Mouse (Mus musculus) forebrain, embryonic 16.5 days (tissue): ENCODE measurements at regions not wholly inside any gene's neighbourhood (a gene's known extent, or its start where the extent isn't known, plus 50 kb on each side); places are given as distances from the start of the nearest gene placed in this dataset.

ENCODE experiments used
- ATAC-seq: fragments of 200-750 bp; cut with Nextera tagmentation; 2 replicates; pipeline ENCODE4 v1.8.0; 2017; ENCODE audit warnings: mild to moderate bottlenecking, moderate library complexity
- H3K27ac ChIP-seq: fragments of 300-500 bp; sonication (generic); 2 replicates; pipeline ENCODE4 v1.5.1; 2014; ENCODE audit warnings: low read length, control low read depth
- H3K27me3 ChIP-seq: fragments of 300-500 bp; sonication (generic); replicated peaks from 2 replicates; pipeline ENCODE4 v1.6.1; 2014; ENCODE audit warnings: low read length; ENCODE audit not compliant: control insufficient read depth, insufficient read depth
- H3K36me3 ChIP-seq: fragments of 300-500 bp; sonication (generic); 2 replicates; pipeline ENCODE4 v1.6.1; 2014; ENCODE audit not compliant: control insufficient read depth, insufficient read depth
- H3K4me1 ChIP-seq: fragments of 300-500 bp; sonication (generic); replicated peaks from 2 replicates; pipeline ENCODE4 v1.6.1; 2014; ENCODE audit warnings: low read length; ENCODE audit not compliant: control insufficient read depth, insufficient read depth
- H3K4me2 ChIP-seq: fragments of 300-500 bp; sonication (generic); 2 replicates; pipeline ENCODE4 v1.6.1; 2014; ENCODE audit warnings: mild to moderate bottlenecking, low read length, control low read depth
- H3K4me3 ChIP-seq: fragments of 300-500 bp; sonication (generic); replicated peaks from 2 replicates; pipeline ENCODE4 v1.5.1; 2014; ENCODE audit warnings: mild to moderate bottlenecking, low read length, control low read depth
- H3K9ac ChIP-seq: fragments of 300-500 bp; sonication (generic); replicated peaks from 2 replicates; pipeline ENCODE4 v1.6.1; 2014; ENCODE audit warnings: low read depth, low read length, control low read depth
- H3K9me3 ChIP-seq: fragments of 300-500 bp; sonication (generic); 2 replicates; pipeline ENCODE4 v1.6.1; 2016; ENCODE audit warnings: low read length; ENCODE audit not compliant: control insufficient read depth
- WGBS: fragments of 180-500 bp; shearing (Covaris S2); extraction: QIAGEN DNeasy Blood & Tissue Kit; methylation state at CpG from one replicate; pipeline ENCODE4 v1.1.7; 2014; 5-methylcytosine and 5-hydroxymethylcytosine counted together

DNA sequence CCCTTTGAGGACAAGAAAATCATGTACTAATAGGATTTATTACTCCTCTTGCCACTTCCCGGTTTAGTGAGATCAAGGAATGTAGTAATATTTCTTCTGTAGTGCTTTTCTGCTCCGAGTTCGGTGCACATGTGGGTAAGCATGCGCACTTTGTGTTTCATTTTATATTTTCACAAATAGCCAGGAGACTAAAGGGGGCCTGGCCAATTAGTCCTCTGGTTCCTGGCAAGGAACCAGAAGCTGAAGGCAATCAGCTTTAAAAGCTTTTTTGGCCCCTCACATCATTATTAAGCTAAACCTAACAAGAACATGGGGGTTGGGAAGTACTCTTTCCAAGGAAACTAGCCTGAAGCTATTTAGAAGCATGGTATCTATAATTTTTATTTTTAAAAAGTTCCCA lies 134.2 kb downstream of the Fzd1 start:
- Histone ChIP-seq H3K27ac (no peak overlapping the region), H3K36me3 (no peaks in the 10 kb centered on the region), H3K4me3 (no peak overlapping the region), H3K27me3 (no peaks in the 10 kb centered on the region), H3K9me3 (no peaks in the 10 kb centered on the region), H3K9ac (no peak overlapping the region), H3K4me2 (no peak overlapping the region), H3K4me1 (peaks cover 10% of the 10 kb centered on the region)
- 10% methylated on average over 4 of the region's 4 CpGs for WGBS
- peak; percentile 74 for ATAC-seq

DNA sequence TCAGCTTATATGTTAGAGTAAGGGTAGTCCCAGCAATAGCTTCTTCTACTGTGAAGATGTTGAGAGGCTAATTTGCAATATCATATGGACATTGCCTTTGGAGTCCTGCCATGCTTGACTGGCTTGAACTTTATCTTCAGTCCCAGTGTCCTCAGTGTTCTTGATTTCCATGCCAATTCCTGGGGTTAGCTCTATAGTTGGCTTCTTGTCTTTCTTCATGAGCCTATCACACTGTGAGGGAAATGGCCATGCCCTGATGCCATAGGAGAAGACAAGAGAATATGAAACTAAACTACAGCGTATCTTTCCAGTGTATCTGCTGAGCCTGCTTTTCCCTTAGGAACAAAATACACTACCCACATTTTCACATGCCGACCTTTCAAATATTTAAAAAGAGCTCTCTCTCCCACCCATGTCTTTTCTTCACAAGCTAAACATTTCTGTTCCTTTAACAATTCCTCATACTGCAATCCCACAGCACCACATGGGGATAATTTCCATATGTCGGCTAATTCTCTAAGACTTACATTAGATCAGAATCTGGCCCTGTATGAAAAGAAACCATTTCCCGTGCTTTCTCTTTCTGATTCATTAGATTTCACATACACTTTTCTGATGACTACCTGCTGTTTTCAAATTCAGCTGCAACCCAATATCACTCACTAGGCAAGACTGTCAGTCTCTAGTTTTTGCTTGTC lies 137.2 kb downstream of the Fzd1 start:
- H3K9ac ChIP-seq: no peak overlapping the region
- H3K9me3 ChIP-seq: no peaks in the 10 kb centered on the region
- 52% methylated on average over 4 of the region's 4 CpGs for WGBS

DNA sequence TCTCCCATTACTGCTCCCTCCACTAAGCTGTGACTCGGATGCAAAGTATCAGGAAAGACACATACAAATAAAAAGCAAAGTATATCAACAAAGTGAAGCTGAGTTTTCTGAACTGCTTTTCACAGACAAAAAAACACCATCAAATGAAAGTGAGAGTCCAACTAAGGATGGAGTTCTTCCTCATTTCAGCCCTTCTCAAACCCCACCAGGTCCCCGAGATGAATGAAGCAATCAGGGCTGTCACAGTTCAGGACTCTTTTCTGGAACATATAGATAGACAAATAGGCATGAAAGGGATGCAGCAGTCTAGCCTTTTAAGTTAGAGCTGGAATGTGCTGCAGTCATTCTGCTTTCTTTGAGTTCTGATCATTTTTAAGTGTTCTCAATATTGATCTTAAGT lies 142.6 kb downstream of the Fzd1 start:
- no peak for ATAC-seq
- Histone ChIP-seq H3K36me3 (no peaks in the 10 kb centered on the region), H3K27me3 (no peaks in the 10 kb centered on the region), H3K9ac (no peak overlapping the region), H3K9me3 (no peaks in the 10 kb centered on the region), H3K27ac (no peak overlapping the region), H3K4me2 (no peak overlapping the region), H3K4me3 (no peak overlapping the region), H3K4me1 (no peaks in the 10 kb centered on the region)
- 89% methylated on average over 2 of the region's 2 CpGs for WGBS

More for the DNA sequence above, 137.2 kb downstream of the Fzd1 start:
- H3K27ac ChIP-seq: no peak overlapping the region
- no peaks in the 10 kb centered on the region for H3K36me3 ChIP-seq
- H3K4me3 ChIP-seq: no peak overlapping the region
- no peaks in the 10 kb centered on the region for H3K27me3 ChIP-seq
- H3K4me1 ChIP-seq: peaks cover 10% of the 10 kb centered on the region
- no peak overlapping the region for H3K4me2 ChIP-seq
- ATAC-seq: no peak

DNA sequence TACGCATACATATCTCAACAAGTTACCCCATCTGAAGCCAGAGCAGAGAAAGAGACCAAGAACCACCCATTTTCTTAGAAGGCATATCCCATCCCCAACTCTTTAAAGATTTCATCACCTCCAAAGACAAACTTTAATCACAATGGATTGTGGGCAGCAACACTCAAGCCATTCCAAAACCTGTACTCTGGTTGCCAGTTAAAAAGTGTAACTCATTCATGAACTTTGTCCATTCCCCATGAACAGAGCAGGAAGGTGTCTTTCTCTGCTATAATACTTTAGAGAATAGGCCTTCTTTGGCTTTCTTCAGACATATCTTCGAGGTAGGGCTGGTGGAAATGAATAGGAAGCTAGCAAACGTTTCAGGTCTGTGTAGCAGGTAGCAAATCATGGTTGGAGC lies 160.4 kb downstream of the Fzd1 start:
- no peak for ATAC-seq
- Histone ChIP-seq H3K4me2 (no peak overlapping the region), H3K9ac (no peak overlapping the region), H3K36me3 (no peaks in the 10 kb centered on the region), H3K27me3 (no peaks in the 10 kb centered on the region), H3K4me3 (no peak overlapping the region), H3K9me3 (no peaks in the 10 kb centered on the region), H3K27ac (no peak overlapping the region), H3K4me1 (no peaks in the 10 kb centered on the region)
- 91% methylated on average over 3 of the region's 3 CpGs for WGBS

GRCm38 (mm10) chr5:4595010-4595409 lies 162.8 kb downstream of the Fzd1 start:
- no peak overlapping the region for H3K4me2 ChIP-seq
- no peaks in the 10 kb centered on the region for H3K9me3 ChIP-seq
- H3K27ac ChIP-seq: no peak overlapping the region
- no peaks in the 10 kb centered on the region for H3K4me1 ChIP-seq
- H3K27me3 ChIP-seq: no peaks in the 10 kb centered on the region
- WGBS: 46% methylated on average over 2 of the region's 2 CpGs
- H3K9ac ChIP-seq: no peak overlapping the region
- no peak overlapping the region for H3K4me3 ChIP-seq
- no peaks in the 10 kb centered on the region for H3K36me3 ChIP-seq
- ATAC-seq: no peak

- no peaks in the 10 kb centered on the region for H3K9me3 ChIP-seq
- 64% methylated on average over 2 of the region's 2 CpGs for WGBS
- H3K4me1 ChIP-seq: no peaks in the 10 kb centered on the region
- H3K9ac ChIP-seq: no peak overlapping the region
- no peak overlapping the region for H3K27ac ChIP-seq
- H3K4me3 ChIP-seq: no peak overlapping the region
- H3K27me3 ChIP-seq: no peaks in the 10 kb centered on the region
- no peaks in the 10 kb centered on the region for H3K36me3 ChIP-seq
- ATAC-seq: no peak
- no peak overlapping the region for H3K4me2 ChIP-seq
These were observed 163.3 kb downstream of the Fzd1 start for GRCm38 (mm10) chr5:4594562-4594961.

GRCm38 (mm10) chr5:4593638-4594381 lies 164.0 kb downstream of the Fzd1 start:
- no peak overlapping the region for H3K27ac ChIP-seq
- H3K4me3 ChIP-seq: no peak overlapping the region
- no peak overlapping the region for H3K4me2 ChIP-seq
- H3K27me3 ChIP-seq: no peaks in the 10 kb centered on the region
- 77% methylated on average over 5 of the region's 5 CpGs for WGBS
- no peaks in the 10 kb centered on the region for H3K36me3 ChIP-seq
- ATAC-seq: no peak
- no peaks in the 10 kb centered on the region for H3K9me3 ChIP-seq
- H3K4me1 ChIP-seq: no peaks in the 10 kb centered on the region
- no peak overlapping the region for H3K9ac ChIP-seq

DNA sequence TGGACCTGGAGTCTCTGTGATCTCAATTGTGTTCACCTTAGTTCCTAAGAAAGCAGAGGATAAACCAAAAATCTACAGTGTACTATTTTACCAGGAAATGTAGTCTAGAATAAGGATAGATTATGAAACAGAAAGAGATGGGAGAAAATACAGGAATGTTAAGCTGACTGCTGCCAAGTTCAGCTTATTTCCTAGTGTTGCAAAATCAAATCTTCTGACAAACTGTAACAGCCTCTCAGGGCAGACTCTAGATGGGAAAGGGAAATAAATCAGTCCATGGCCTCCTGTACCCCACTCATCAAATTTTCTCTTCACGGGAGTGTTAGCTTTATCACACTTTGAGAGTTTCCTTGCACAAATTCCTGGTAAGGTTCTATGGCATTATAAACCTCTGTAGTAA lies 166.1 kb downstream of the Fzd1 start:
- H3K9ac ChIP-seq: no peak overlapping the region
- ATAC-seq: no peak
- no peaks in the 10 kb centered on the region for H3K36me3 ChIP-seq
- H3K4me3 ChIP-seq: no peak overlapping the region
- H3K27ac ChIP-seq: no peak overlapping the region
- H3K4me1 ChIP-seq: no peaks in the 10 kb centered on the region
- no peak overlapping the region for H3K4me2 ChIP-seq
- 94% methylated on average over 1 of the region's 1 CpGs for WGBS
- no peaks in the 10 kb centered on the region for H3K9me3 ChIP-seq
- no peaks in the 10 kb centered on the region for H3K27me3 ChIP-seq

GRCm38 (mm10) chr5:4582702-4583475 lies 174.9 kb downstream of the Fzd1 start:
- H3K4me2 ChIP-seq: no peak overlapping the region
- no peaks in the 10 kb centered on the region for H3K9me3 ChIP-seq
- no peaks in the 10 kb centered on the region for H3K27me3 ChIP-seq
- no peak overlapping the region for H3K4me3 ChIP-seq
- 0 out of 2 replicates have a peak, but pooled peaks have one; percentile 38 for ATAC-seq
- no peaks in the 10 kb centered on the region; the same call in 1 of the 2 replicates for H3K4me1 ChIP-seq
- no peak overlapping the region for H3K9ac ChIP-seq
- H3K36me3 ChIP-seq: no peaks in the 10 kb centered on the region
- WGBS: 46% methylated on average over 1 of the region's 1 CpGs
- no peak overlapping the region for H3K27ac ChIP-seq
